Mouse (Mus musculus): ENCODE measurements around the gene Msx1. TPM values are rescaled to one million over a fixed set of nuclear protein-coding genes. Genes with fewer than 3 reads are reported as not detected.
A peak's percentile ranks its signal among the peaks of the same experiment; 100 is the strongest.

Gene Msx1
- polyA plus RNA-seq, 1 experiment from 2014 or later = 12.5 TPM

DNA sequence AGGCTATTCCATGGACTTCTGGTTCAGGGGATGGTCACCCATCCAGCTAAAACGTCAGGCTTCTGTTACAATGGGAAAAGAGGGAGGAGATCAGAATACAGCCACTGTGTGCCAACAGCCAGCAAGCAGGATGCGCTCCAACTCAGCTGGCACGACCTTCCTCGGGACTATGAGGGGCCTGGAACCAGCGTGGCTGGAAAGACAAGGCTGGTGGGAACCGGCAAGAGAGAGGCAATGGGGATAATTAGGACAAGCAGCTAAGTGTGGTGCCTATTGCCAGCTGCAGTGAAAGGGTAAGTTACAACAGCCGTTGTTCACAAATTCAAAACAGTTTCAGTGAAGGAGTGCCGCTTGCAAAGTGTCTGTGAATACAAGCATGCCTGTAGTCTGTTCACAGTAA lies 41.1 kb downstream of the Msx1 start:
- H3K9me3 ChIP-seq (replicated peaks; ENCODE audit: control insufficient read depth, low read length) = no peaks in the 10 kb centered on the region
- H3K4me1 ChIP-seq (ENCODE audit: control insufficient read depth, insufficient read depth, low read length) = no peaks in the 10 kb centered on the region
- no peak overlapping the region for H3K9ac ChIP-seq (ENCODE audit: low read length)
- WGBS = 47% methylated on average over 8 of the region's 8 CpGs
- no peak overlapping the region for H3K27ac ChIP-seq (ENCODE audit: low read depth, low read length)
- no peaks in the 10 kb centered on the region; the same call in 1 of the 2 replicates for H3K27me3 ChIP-seq (replicated peaks; ENCODE audit: control insufficient read depth, insufficient read depth, low read length)
- H3K4me2 ChIP-seq (ENCODE audit: low read length) = no peak overlapping the region
- DNase-seq (ENCODE audit: low spot score) (peak; percentile 62), ATAC-seq (peak; percentile 48; the same call in 1 of the 2 replicates)
- no peaks in the 10 kb centered on the region for H3K36me3 ChIP-seq (ENCODE audit: control insufficient read depth, insufficient read depth, low read length)
- H3K4me3 ChIP-seq (ENCODE audit: low read depth, low read length) = no peak overlapping the region

DNA sequence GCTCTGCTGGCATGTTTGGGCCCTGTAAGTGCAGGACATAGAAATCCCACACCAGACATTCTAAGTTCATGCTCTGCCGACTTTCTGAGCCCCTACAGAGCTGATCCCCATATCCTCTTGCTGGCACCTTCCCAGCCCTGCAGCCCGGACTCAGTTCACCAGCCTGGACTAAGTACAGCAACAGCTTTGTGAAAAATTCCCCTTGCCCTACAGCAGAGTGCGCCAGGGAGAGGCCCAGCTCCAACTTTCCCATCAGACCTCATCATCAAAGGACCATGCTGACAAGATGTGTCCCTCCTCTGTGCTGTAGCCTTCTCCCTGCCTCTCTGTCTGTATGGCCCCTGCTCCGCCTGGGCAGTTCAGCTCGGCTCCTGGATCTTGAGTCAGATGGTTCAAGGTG lies 48.7 kb downstream of the Msx1 start:
- WGBS = 50% methylated on average over 5 of the region's 5 CpGs

DNA sequence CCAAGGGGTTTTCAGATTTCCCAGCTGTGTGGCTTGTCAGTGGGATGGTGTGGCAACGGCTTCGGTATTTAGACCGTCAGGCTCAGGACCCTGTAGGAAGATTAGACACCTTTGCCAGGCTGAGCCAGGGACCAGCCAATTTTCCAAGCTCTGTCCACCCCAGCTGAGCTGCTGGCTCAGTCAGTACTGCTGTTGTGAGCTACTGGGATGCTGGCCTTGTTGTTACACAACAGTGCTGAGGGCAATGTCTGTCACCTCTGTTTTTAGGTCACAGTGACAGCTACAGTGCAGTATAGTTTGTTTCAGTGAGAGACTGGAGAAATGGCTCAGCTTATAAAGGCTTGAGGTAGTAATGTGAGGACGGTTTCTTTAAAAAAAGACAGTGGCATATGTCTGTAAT lies 50.4 kb downstream of the Msx1 start:
- Histone ChIP-seq H3K27ac (ENCODE audit: low read depth, low read length) (no peak overlapping the region), H3K4me1 (ENCODE audit: control insufficient read depth, insufficient read depth, low read length) (peaks cover 6% of the 10 kb centered on the region), H3K36me3 (ENCODE audit: control insufficient read depth, insufficient read depth, low read length) (no peaks in the 10 kb centered on the region), H3K27me3 (replicated peaks; ENCODE audit: control insufficient read depth, insufficient read depth, low read length) (peaks cover 43% of the 10 kb centered on the region), H3K4me2 (ENCODE audit: low read length) (no peak overlapping the region), H3K4me3 (ENCODE audit: low read depth, low read length) (no peak overlapping the region), H3K9me3 (replicated peaks; ENCODE audit: control insufficient read depth, low read length) (0 out of 2 replicates have a peak, but pooled peaks cover 2% of the 10 kb centered on the region), H3K9ac (ENCODE audit: low read length) (no peak overlapping the region)
- no peak for DNase-seq (ENCODE audit: low spot score)
- ATAC-seq = no peak
- 86% methylated on average over 4 of the region's 4 CpGs for WGBS

More for the DNA sequence above, 48.7 kb downstream of the Msx1 start:
- H3K4me3 ChIP-seq (ENCODE audit: low read depth, low read length) = no peak overlapping the region
- H3K27me3 ChIP-seq (replicated peaks; ENCODE audit: control insufficient read depth, insufficient read depth, low read length) = peaks cover 34% of the 10 kb centered on the region
- no peak overlapping the region for H3K27ac ChIP-seq (ENCODE audit: low read depth, low read length)
- H3K9ac ChIP-seq (ENCODE audit: low read length) = no peak overlapping the region
- DNase-seq (ENCODE audit: low spot score) (no peak), ATAC-seq (no peak)
- 0 out of 2 replicates have a peak, but pooled peaks cover 2% of the 10 kb centered on the region for H3K9me3 ChIP-seq (replicated peaks; ENCODE audit: control insufficient read depth, low read length)
- H3K4me2 ChIP-seq (ENCODE audit: low read length) = no peak overlapping the region
- no peaks in the 10 kb centered on the region for H3K36me3 ChIP-seq (ENCODE audit: control insufficient read depth, insufficient read depth, low read length)
- H3K4me1 ChIP-seq (ENCODE audit: control insufficient read depth, insufficient read depth, low read length) = no peaks in the 10 kb centered on the region

DNA sequence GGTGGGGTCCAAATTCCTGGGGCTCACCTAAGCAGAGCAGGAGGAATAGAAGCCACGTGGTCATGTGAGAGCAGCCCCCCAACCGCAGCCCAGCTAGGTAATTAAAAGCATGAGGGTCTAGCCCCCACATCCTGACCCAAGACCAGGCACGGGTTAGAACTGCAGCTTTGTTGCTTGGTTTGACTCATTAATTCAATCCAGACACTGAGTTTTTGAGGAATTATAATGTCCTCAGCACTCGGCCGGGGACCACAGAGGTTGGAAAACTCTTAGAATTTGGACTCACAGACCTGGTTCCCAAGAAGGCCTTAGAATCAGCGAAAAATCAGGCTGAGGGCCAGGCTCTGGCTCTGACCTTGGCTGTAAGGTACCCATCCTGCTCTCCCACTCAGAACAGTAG lies 53.5 kb downstream of the Msx1 start:
- WGBS = 91% methylated on average over 6 of the region's 6 CpGs
- Histone ChIP-seq H3K4me1 (ENCODE audit: control insufficient read depth, insufficient read depth, low read length) (peaks cover 16% of the 10 kb centered on the region), H3K9ac (ENCODE audit: low read length) (no peak overlapping the region), H3K36me3 (ENCODE audit: control insufficient read depth, insufficient read depth, low read length) (no peaks in the 10 kb centered on the region), H3K9me3 (replicated peaks; ENCODE audit: control insufficient read depth, low read length) (0 out of 2 replicates have a peak, but pooled peaks cover 2% of the 10 kb centered on the region), H3K27ac (ENCODE audit: low read depth, low read length) (no peak overlapping the region), H3K4me2 (ENCODE audit: low read length) (no peak overlapping the region), H3K4me3 (ENCODE audit: low read depth, low read length) (no peak overlapping the region), H3K27me3 (replicated peaks; ENCODE audit: control insufficient read depth, insufficient read depth, low read length) (peaks cover 58% of the 10 kb centered on the region)
- no peak for ATAC-seq
- DNase-seq (ENCODE audit: low spot score) = no peak

Other genes starting within 250 kb of the Msx1 start
- gene Stk32b, start 107.4 kb downstream of the Msx1 start, polyA plus RNA-seq (2014; fragmentation: Nextera tagmentation; extraction: Ambion mirVana) = 22.1 and 22.5 TPM in 2 replicates
- not detected in 2 replicates for gene Cytl1, start 89.1 kb downstream of the Msx1 start, polyA plus RNA-seq (2014; fragmentation: Nextera tagmentation; extraction: Ambion mirVana)
- gene Stx18, start 214.2 kb upstream of the Msx1 start, polyA plus RNA-seq (2014; fragmentation: Nextera tagmentation; extraction: Ambion mirVana) = 39.6 and 45.0 TPM in 2 replicates

All from forebrain, embryonic 14.5 days (tissue).